Mouse (Mus musculus): ENCODE measurements around the gene Arl16.

- TF ChIP-seq EP300 (IDR thresholded peaks at IDR 0.05; ENCODE audit: insufficient read depth, low read depth, low read length) (no peak), POLR2A (IDR thresholded peaks at IDR 0.05; ENCODE audit: insufficient read depth, low read length) (no peak), CTCF (IDR thresholded peaks at IDR 0.05; ENCODE audit: low read depth, low read length) (no peak)
These were observed 3.0 kb downstream of the Arl16 start for GRCm38 (mm10) chr11:120464365-120464764.
